In genomic region chr3:104424346-104424745, GRCm38 (mm10) we compare ENCODE assay signal across 9 mouse cellular contexts.
DNase-seq lines count a peak whose midpoint lies in the region; ATAC-seq and TF ChIP-seq lines count a peak whose summit lies in the region.
"Had no signal": no experiment of that assay in that cellular context is flagged by ENCODE, and none has a peak within 500 bp of the region (broad histone marks: within the 10 kb centered on the region; RNA-seq: fewer than 3 reads in every experiment).

No protein-coding gene starts in this region.

- peak overlapping the region; percentile 48; the same call in 1 of the 2 replicates for H3K27ac ChIP-seq in forebrain, embryonic 13.5 days
- no peak overlapping the region for H3K27ac ChIP-seq in forebrain, postnatal 0 days (ENCODE audit: low read depth, low read length)
- H3K27ac ChIP-seq in heart, embryonic 12.5 days (ENCODE audit: poor library complexity, severe bottlenecking): no peak overlapping the region
- H3K27ac ChIP-seq: embryonic facial prominence, embryonic 12.5 days had no signal

- no peaks in the 10 kb centered on the region for H3K4me1 ChIP-seq in forebrain, embryonic 13.5 days
- H3K4me1 ChIP-seq in forebrain, postnatal 0 days (ENCODE audit: insufficient read depth): no peaks in the 10 kb centered on the region
- peaks cover 10% of the 10 kb centered on the region for H3K4me1 ChIP-seq in heart, embryonic 12.5 days (replicated peaks)
- H3K4me1 ChIP-seq: embryonic facial prominence, embryonic 12.5 days had no signal

- H3K36me3 ChIP-seq in forebrain, embryonic 13.5 days (ENCODE audit: poor library complexity, severe bottlenecking): no peaks in the 10 kb centered on the region
- H3K36me3 ChIP-seq in forebrain, postnatal 0 days (ENCODE audit: insufficient read depth): no peaks in the 10 kb centered on the region
- no peaks in the 10 kb centered on the region for H3K36me3 ChIP-seq in heart, embryonic 12.5 days
- H3K36me3 ChIP-seq: embryonic facial prominence, embryonic 12.5 days had no signal

- DNase-seq in forebrain, postnatal 0 days: no peak
- peak; percentile 21 for DNase-seq in testis, postnatal 14 days (ENCODE audit: low spot score)
- DNase-seq in testis, postnatal 10 days (ENCODE audit: low spot score): no peak
- peak; percentile 70 to 87 for DNase-seq in kidney, postnatal 25 days
- no peak for DNase-seq in spleen, adult 12 weeks (ENCODE audit: low spot score)
- DNase-seq in left cerebral cortex, postnatal 25 days (ENCODE audit: low spot score in 2 of 2): no peak

- H3K4me2 ChIP-seq in forebrain, embryonic 13.5 days: no peak overlapping the region
- no peak overlapping the region for H3K4me2 ChIP-seq in forebrain, postnatal 0 days (ENCODE audit: low read depth)
- H3K4me2 ChIP-seq in heart, embryonic 12.5 days: no peak overlapping the region
- H3K4me2 ChIP-seq: embryonic facial prominence, embryonic 12.5 days had no signal

- no peaks in the 10 kb centered on the region for H3K27me3 ChIP-seq in forebrain, embryonic 13.5 days
- H3K27me3 ChIP-seq in forebrain, postnatal 0 days (ENCODE audit: insufficient read depth, low read length): no peaks in the 10 kb centered on the region
- no peaks in the 10 kb centered on the region for H3K27me3 ChIP-seq in heart, embryonic 12.5 days (replicated peaks)
- H3K27me3 ChIP-seq: embryonic facial prominence, embryonic 12.5 days had no signal

- no peak for TF ChIP-seq CTCF in forebrain, postnatal 0 days (IDR thresholded peaks at IDR 0.05; ENCODE audit: low read depth)

- intact Hi-C loops in left cerebral cortex, postnatal 25 days (cut with DNase I): no loop called here

- no peak for ATAC-seq in forebrain, embryonic 13.5 days
- ATAC-seq in forebrain, postnatal 0 days: no peak
- no peak for ATAC-seq in heart, embryonic 12.5 days (ENCODE audit: insufficient number of reproducible peaks, low FRiP score)

- no peak overlapping the region for H3K4me3 ChIP-seq in forebrain, embryonic 13.5 days
- no peak overlapping the region for H3K4me3 ChIP-seq in forebrain, postnatal 0 days (ENCODE audit: low read depth, low read length)
- no peak overlapping the region for H3K4me3 ChIP-seq in heart, embryonic 12.5 days
- H3K4me3 ChIP-seq: embryonic facial prominence, embryonic 12.5 days had no signal

- no peak overlapping the region for H3K9ac ChIP-seq in forebrain, embryonic 13.5 days
- H3K9ac ChIP-seq in forebrain, postnatal 0 days: no peak overlapping the region
- no peak overlapping the region for H3K9ac ChIP-seq in heart, embryonic 12.5 days
- H3K9ac ChIP-seq: embryonic facial prominence, embryonic 12.5 days had no signal

- WGBS in forebrain, embryonic 13.5 days: 73% methylated on average over 7 of the region's 7 CpGs
- 74% methylated on average over 7 of the region's 7 CpGs for WGBS in forebrain, postnatal 0 days
- WGBS in heart, embryonic 12.5 days: 83% methylated on average over 7 of the region's 7 CpGs

- no peaks in the 10 kb centered on the region for H3K9me3 ChIP-seq in forebrain, embryonic 13.5 days (replicated peaks)
- no peaks in the 10 kb centered on the region for H3K9me3 ChIP-seq in forebrain, postnatal 0 days (ENCODE audit: low read length)
- no peaks in the 10 kb centered on the region for H3K9me3 ChIP-seq in heart, embryonic 12.5 days (replicated peaks)
- H3K9me3 ChIP-seq: embryonic facial prominence, embryonic 12.5 days had no signal

Comparison
In these comparisons a context has a peak if more than half of its experiments do, and no peak if none do; other contexts are left out.
1. DNase-seq: peak in testis, postnatal 14 days (single experiment) and kidney, postnatal 25 days (2 of 2); none in forebrain, postnatal 0 days (single experiment), testis, postnatal 10 days (single experiment), spleen, adult 12 weeks (single experiment) and left cerebral cortex, postnatal 25 days (0 of 2).